Mouse (Mus musculus) E14TG2a.4 (cell line): Measurements from ENCODE around the gene Zfp672.

Experiments
- CTCF ChIP-seq: conservative IDR thresholded peaks from 2 replicates; pipeline ENCODE4 v1.5.1; 2014; ENCODE audit warnings: low read length
- NANOG ChIP-seq: IDR thresholded peaks from 2 replicates; pipeline ENCODE4 v1.6.1; 2014; ENCODE audit warnings: borderline replicate concordance, low read length, mixed read lengths
- POU5F1 ChIP-seq: IDR thresholded peaks from 2 replicates; pipeline ENCODE4 v1.6.1; 2014; ENCODE audit warnings: low read length, borderline replicate concordance

- TF ChIP-seq CTCF (no peak), NANOG (no peak), POU5F1 (no peak)
Observed at GRCm38 (mm10) chr11:58302774-58303445, 27.2 kb downstream of the Zfp672 start.
